Mouse (Mus musculus) stomach, embryonic 14.5 days (tissue): Measurements from ENCODE around the gene Slc25a28. TPM values are rescaled to one million over a fixed set of nuclear protein-coding genes. Genes with fewer than 3 reads are reported as not detected.

Experiments
- ATAC-seq: fragments of 200-750 bp; cut with Nextera tagmentation; 2 replicates; pipeline ENCODE4 v1.8.0; 2017; ENCODE audit warnings: low read depth, moderate TSS enrichment; ENCODE audit not compliant: insufficient number of reproducible peaks, insufficient read depth, low FRiP score
- H3K27ac ChIP-seq: fragments of 300-500 bp; sonication (generic); 2 replicates; pipeline ENCODE4 v1.5.1; 2014; ENCODE audit warnings: mild to moderate bottlenecking, low read length, moderate library complexity, mixed read lengths
- H3K27me3 ChIP-seq: fragments of 300-500 bp; sonication (generic); 2 replicates; pipeline ENCODE4 v1.6.1; 2014; ENCODE audit warnings: low read length, control low read depth, mixed read lengths; ENCODE audit not compliant: control insufficient read depth, insufficient read depth
- H3K36me3 ChIP-seq: fragments of 300-500 bp; sonication (generic); 2 replicates; pipeline ENCODE4 v1.6.1; 2014; ENCODE audit warnings: mild to moderate bottlenecking, control low read depth, low read length, moderate library complexity, mixed read lengths; ENCODE audit not compliant: control insufficient read depth, insufficient read depth
- H3K4me1 ChIP-seq: fragments of 300-500 bp; sonication (generic); 2 replicates; pipeline ENCODE4 v1.6.1; 2014; ENCODE audit warnings: low read length, control low read depth, mixed read lengths; ENCODE audit not compliant: control insufficient read depth, insufficient read depth
- H3K4me2 ChIP-seq: fragments of 300-500 bp; sonication (generic); replicated peaks from 2 replicates; pipeline ENCODE4 v1.6.1; 2014; ENCODE audit warnings: low read depth, low read length, control low read depth
- H3K4me3 ChIP-seq: fragments of 300-500 bp; sonication (generic); 2 replicates; pipeline ENCODE4 v1.5.1; 2014; ENCODE audit warnings: low read depth, low read length, control low read depth
- H3K9ac ChIP-seq: fragments of 300-500 bp; sonication (generic); replicated peaks from 2 replicates; pipeline ENCODE4 v1.6.1; 2014; ENCODE audit warnings: low read depth, mild to moderate bottlenecking, control low read depth, low read length, moderate library complexity, mixed read lengths
- H3K9me3 ChIP-seq: fragments of 300-500 bp; sonication (generic); 2 replicates; pipeline ENCODE4 v1.6.1; 2016; ENCODE audit warnings: low read depth, low read length, control low read depth; ENCODE audit not compliant: control insufficient read depth
- WGBS: fragments of 180-500 bp; shearing (Covaris S2); extraction: QIAGEN DNeasy Blood & Tissue Kit; methylation state at CpG from one replicate; pipeline ENCODE4 v1.1.7; 2014; 5-methylcytosine and 5-hydroxymethylcytosine counted together
- microRNA-seq: library from miRNA; unstranded; fragments of <30 nt; microRNA quantifications from one replicate; pipeline ENCODE4, GENCODE M21; 2016
- polyA plus RNA-seq: library from polyadenylated mRNA; unstranded; fragments of >200 nt; fragmentation: Nextera tagmentation; extraction: Ambion mirVana; gene quantifications from 2 replicates; pipeline ENCODE4 v1.2.1, GENCODE M21; 2014

Slc25a28 gene
- polyA plus RNA-seq, 1 experiment from 2014 or later = 18.4 TPM

- ATAC-seq = no peak
- Histone ChIP-seq H3K4me1 (peaks cover 10% of the 10 kb centered on the region), H3K4me3 (no peak overlapping the region), H3K9me3 (no peaks in the 10 kb centered on the region), H3K4me2 (no peak overlapping the region), H3K9ac (no peak overlapping the region), H3K36me3 (no peaks in the 10 kb centered on the region), H3K27me3 (peaks cover 64% of the 10 kb centered on the region), H3K27ac (no peak overlapping the region)
- 37% methylated on average over 10 of the region's 10 CpGs for WGBS
Observed at GRCm38 (mm10) chr19:43617761-43618349, 56.8 kb downstream of the Slc25a28 start.

- H3K27ac ChIP-seq = no peak overlapping the region
- H3K4me2 ChIP-seq = peak overlapping the region; percentile 44
- H3K4me3 ChIP-seq = peak overlapping the region; percentile 34; the same call in 1 of the 2 replicates
- H3K4me1 ChIP-seq = peaks cover 10% of the 10 kb centered on the region
- H3K9me3 ChIP-seq = no peaks in the 10 kb centered on the region
- H3K9ac ChIP-seq = no peak overlapping the region
- 2% methylated on average over 12 of the region's 12 CpGs for WGBS
- no peaks in the 10 kb centered on the region for H3K36me3 ChIP-seq
- peaks cover 67% of the 10 kb centered on the region for H3K27me3 ChIP-seq
- ATAC-seq = no peak
Observed at GRCm38 (mm10) chr19:43616889-43617288, 57.8 kb downstream of the Slc25a28 start.

GRCm38 (mm10) chr19:43616415-43616861 lies 58.2 kb downstream of the Slc25a28 start:
- Histone ChIP-seq H3K9me3 (no peaks in the 10 kb centered on the region), H3K36me3 (no peaks in the 10 kb centered on the region), H3K4me3 (peak overlapping the region; percentile 34), H3K4me2 (peak overlapping the region; percentile 44), H3K4me1 (peaks cover 10% of the 10 kb centered on the region), H3K27ac (no peak overlapping the region), H3K9ac (no peak overlapping the region), H3K27me3 (peaks cover 70% of the 10 kb centered on the region)
- 0 out of 2 replicates have a peak, but pooled peaks have one; percentile 14 for ATAC-seq
- 1% methylated on average over 30 of the region's 35 CpGs for WGBS

GRCm38 (mm10) chr19:43615571-43616414 lies 58.9 kb downstream of the Slc25a28 start:
- Histone ChIP-seq H3K4me1 (peaks cover 10% of the 10 kb centered on the region), H3K4me2 (peak overlapping the region; percentile 44), H3K9ac (0 out of 2 replicates have a peak overlapping the region, but pooled peaks have one; percentile 21), H3K27me3 (peaks cover 68% of the 10 kb centered on the region), H3K4me3 (peak overlapping the region; percentile 34), H3K36me3 (no peaks in the 10 kb centered on the region), H3K9me3 (no peaks in the 10 kb centered on the region), H3K27ac (no peak overlapping the region)
- ATAC-seq = no peak
- WGBS = 2% methylated on average over 23 of the region's 34 CpGs

- Histone ChIP-seq H3K4me2 (peak overlapping the region; percentile 44), H3K4me1 (peaks cover 10% of the 10 kb centered on the region), H3K27me3 (peaks cover 71% of the 10 kb centered on the region), H3K9me3 (no peaks in the 10 kb centered on the region), H3K36me3 (no peaks in the 10 kb centered on the region), H3K4me3 (peak overlapping the region; percentile 34), H3K27ac (no peak overlapping the region), H3K9ac (0 out of 2 replicates have a peak overlapping the region, but pooled peaks have one; percentile 21)
- 1% methylated on average over 20 of the region's 20 CpGs for WGBS
- ATAC-seq = no peak
Observed at GRCm38 (mm10) chr19:43615074-43615445, 59.6 kb downstream of the Slc25a28 start.

- WGBS = under 1% methylated on average over 82 of the region's 92 CpGs
- no peak for ATAC-seq
- H3K4me1 ChIP-seq = peaks cover 10% of the 10 kb centered on the region
- peaks cover 70% of the 10 kb centered on the region for H3K27me3 ChIP-seq
- peak overlapping the region; percentile 34 for H3K4me3 ChIP-seq
- no peak overlapping the region for H3K27ac ChIP-seq
- H3K4me2 ChIP-seq = peak overlapping the region; percentile 44
- H3K9ac ChIP-seq = no peak overlapping the region
- H3K36me3 ChIP-seq = no peaks in the 10 kb centered on the region
- H3K9me3 ChIP-seq = no peaks in the 10 kb centered on the region
Observed at GRCm38 (mm10) chr19:43614341-43615073, 60.2 kb downstream of the Slc25a28 start.

Small RNA genes within 50 kb of the gene (microRNA-seq; reads per million reads assigned to microRNA genes)
- gene Gm22646 = not detected

Other genes with a start within 250 kb of the Slc25a28 start
- 0.32 and 0.77 TPM in 2 replicates for gene Cnnm1, start 234.4 kb downstream of the Slc25a28 start, polyA plus RNA-seq
- gene Got1, start 150.3 kb downstream of the Slc25a28 start, polyA plus RNA-seq = 21.3 and 21.6 TPM in 2 replicates
- gene Nkx2-3, start 62.6 kb downstream of the Slc25a28 start, polyA plus RNA-seq = 5.5 and 6.9 TPM in 2 replicates
- gene Entpd7, start 14.8 kb upstream of the Slc25a28 start, polyA plus RNA-seq = 15.7 and 16.3 TPM in 2 replicates
- 14.8 and 15.5 TPM in 2 replicates for gene Cutc, start 78.1 kb upstream of the Slc25a28 start, polyA plus RNA-seq
- 7.6 and 9.2 TPM in 2 replicates for gene Cox15, start 78.1 kb upstream of the Slc25a28 start, polyA plus RNA-seq
- 0.13 TPM in 2 replicates for gene Abcc2, start 107.3 kb upstream of the Slc25a28 start, polyA plus RNA-seq